Mouse (Mus musculus): ENCODE measurements around the gene Obscn. TPM values are rescaled to one million over a fixed set of nuclear protein-coding genes. Genes with fewer than 3 reads are reported as not detected.

Obscn gene
- polyA plus RNA-seq, 1 experiment from 2014 or later: 2.4 TPM

DNA sequence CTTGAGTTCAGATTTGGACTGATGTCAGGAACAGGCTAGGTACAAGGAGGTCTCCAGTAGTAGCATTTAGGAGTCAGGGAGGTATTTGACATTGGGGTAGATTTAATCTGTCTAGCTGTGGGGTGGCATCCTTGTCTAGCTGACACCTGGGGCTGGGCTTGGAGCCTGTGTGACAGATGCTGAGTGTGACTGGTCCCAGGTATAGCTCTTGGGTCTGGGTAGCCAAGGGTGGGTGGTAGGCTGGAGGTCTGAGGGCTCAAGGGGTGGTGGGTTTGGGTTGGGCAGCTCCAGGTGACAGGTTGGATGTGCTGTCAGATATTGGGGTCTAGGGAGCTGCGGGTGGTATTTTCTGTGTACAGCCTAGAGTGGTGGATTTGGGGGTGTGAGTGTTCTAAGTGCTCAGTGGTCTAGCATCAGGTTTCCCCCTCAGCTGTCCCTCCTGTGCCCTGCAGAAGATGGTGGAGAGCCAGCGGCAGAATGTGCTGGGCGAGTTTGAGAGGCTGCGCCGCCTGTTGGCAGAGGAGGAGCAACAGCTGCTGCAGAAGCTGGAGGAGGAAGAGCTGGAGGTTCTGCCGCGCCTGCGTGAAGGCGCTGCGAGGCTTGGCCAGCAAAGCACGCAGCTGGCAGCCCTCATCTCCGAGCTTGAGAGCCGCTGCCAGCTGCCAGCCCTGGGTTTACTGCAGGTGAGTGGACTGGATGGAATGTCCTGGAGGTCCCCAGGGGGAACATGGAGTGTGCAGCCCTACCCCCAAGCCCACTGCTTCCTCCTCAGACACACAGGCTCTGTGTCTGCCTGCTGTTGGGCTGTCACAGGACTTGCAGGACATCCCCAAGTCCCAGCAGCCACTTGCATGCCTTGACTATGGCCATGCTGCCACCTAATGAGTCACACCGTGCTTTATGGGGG lies 154.4 kb downstream of the Obscn start:
- whole genome bisulfite sequencing: 50% methylated on average over 14 of the region's 14 CpGs
- Histone ChIP-seq H3K27me3 (no peaks in the 10 kb centered on the region), H3K9me3 (replicated peaks) (no peaks in the 10 kb centered on the region), H3K9ac (no peak overlapping the region), H3K36me3 (peaks cover 46% of the 10 kb centered on the region), H3K4me2 (replicated peaks) (no peak overlapping the region), H3K27ac (replicated peaks) (peak overlapping the region; percentile 22; the same call in 1 of the 2 replicates), H3K4me3 (replicated peaks) (no peak overlapping the region), H3K4me1 (peaks cover 35% of the 10 kb centered on the region)
- ATAC-seq (ENCODE audit: insufficient number of reproducible peaks, low FRiP score, low TSS enrichment, low read depth): no peak

GRCm38 (mm10) chr11:58980381-58980990 lies 155.7 kb downstream of the Obscn start:
- ATAC-seq (ENCODE audit: insufficient number of reproducible peaks, low FRiP score, low TSS enrichment, low read depth): no peak
- 46% methylated on average over 5 of the region's 5 CpGs for WGBS
- Histone ChIP-seq H3K27ac (replicated peaks) (no peak overlapping the region), H3K9me3 (replicated peaks) (no peaks in the 10 kb centered on the region), H3K36me3 (peaks cover 33% of the 10 kb centered on the region), H3K27me3 (no peaks in the 10 kb centered on the region), H3K4me1 (peaks cover 36% of the 10 kb centered on the region), H3K9ac (no peak overlapping the region), H3K4me2 (replicated peaks) (peak overlapping the region; percentile 93), H3K4me3 (replicated peaks) (no peak overlapping the region)

GRCm38 (mm10) chr11:58979661-58980060 lies 156.5 kb downstream of the Obscn start:
- no peaks in the 10 kb centered on the region for H3K27me3 ChIP-seq
- peaks cover 25% of the 10 kb centered on the region for H3K36me3 ChIP-seq
- H3K9ac ChIP-seq: 0 out of 2 replicates have a peak overlapping the region, but pooled peaks have one; percentile 87
- H3K4me3 ChIP-seq (replicated peaks): peak overlapping the region; percentile 99
- H3K4me2 ChIP-seq (replicated peaks): peak overlapping the region; percentile 93
- H3K27ac ChIP-seq (replicated peaks): peak overlapping the region; percentile 34; the same call in 1 of the 2 replicates
- H3K9me3 ChIP-seq (replicated peaks): no peaks in the 10 kb centered on the region
- ATAC-seq (ENCODE audit: insufficient number of reproducible peaks, low FRiP score, low TSS enrichment, low read depth): no peak
- peaks cover 36% of the 10 kb centered on the region for H3K4me1 ChIP-seq
- WGBS: 59% methylated on average over 7 of the region's 7 CpGs

GRCm38 (mm10) chr11:58979183-58979582 lies 157.0 kb downstream of the Obscn start:
- Histone ChIP-seq H3K9me3 (replicated peaks) (no peaks in the 10 kb centered on the region), H3K27ac (replicated peaks) (peak overlapping the region; percentile 34; the same call in 1 of the 2 replicates), H3K36me3 (peaks cover 20% of the 10 kb centered on the region), H3K27me3 (no peaks in the 10 kb centered on the region), H3K4me3 (replicated peaks) (peak overlapping the region; percentile 99), H3K9ac (peak overlapping the region; percentile 87), H3K4me1 (peaks cover 36% of the 10 kb centered on the region), H3K4me2 (replicated peaks) (peak overlapping the region; percentile 93)
- no peak for ATAC-seq (ENCODE audit: insufficient number of reproducible peaks, low FRiP score, low TSS enrichment, low read depth)
- WGBS: 65% methylated on average over 3 of the region's 3 CpGs

DNA sequence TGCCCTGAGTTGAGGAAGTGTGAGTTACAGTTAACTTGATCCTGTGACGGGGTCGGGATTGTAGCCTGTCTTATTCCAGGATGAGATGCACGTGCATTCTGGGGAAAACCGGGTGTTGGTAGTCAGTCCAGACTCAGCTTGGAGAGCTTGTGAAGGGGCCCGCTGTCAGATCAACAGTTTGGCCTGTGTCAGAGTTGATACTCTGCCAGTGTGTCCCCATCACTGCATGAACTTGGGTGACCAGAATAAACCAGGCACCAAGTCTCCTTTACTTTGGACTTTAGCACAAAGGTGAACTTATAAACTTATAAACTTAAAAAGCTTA lies 157.5 kb downstream of the Obscn start:
- Histone ChIP-seq H3K4me3 (replicated peaks) (peak overlapping the region; percentile 99), H3K27me3 (no peaks in the 10 kb centered on the region), H3K4me2 (replicated peaks) (peak overlapping the region; percentile 93), H3K9me3 (replicated peaks) (no peaks in the 10 kb centered on the region), H3K27ac (replicated peaks) (peak overlapping the region; percentile 68), H3K9ac (peak overlapping the region; percentile 87), H3K4me1 (peaks cover 36% of the 10 kb centered on the region), H3K36me3 (peaks cover 15% of the 10 kb centered on the region)
- ATAC-seq (ENCODE audit: insufficient number of reproducible peaks, low FRiP score, low TSS enrichment, low read depth): no peak
- WGBS: 1% methylated on average over 5 of the region's 5 CpGs

DNA sequence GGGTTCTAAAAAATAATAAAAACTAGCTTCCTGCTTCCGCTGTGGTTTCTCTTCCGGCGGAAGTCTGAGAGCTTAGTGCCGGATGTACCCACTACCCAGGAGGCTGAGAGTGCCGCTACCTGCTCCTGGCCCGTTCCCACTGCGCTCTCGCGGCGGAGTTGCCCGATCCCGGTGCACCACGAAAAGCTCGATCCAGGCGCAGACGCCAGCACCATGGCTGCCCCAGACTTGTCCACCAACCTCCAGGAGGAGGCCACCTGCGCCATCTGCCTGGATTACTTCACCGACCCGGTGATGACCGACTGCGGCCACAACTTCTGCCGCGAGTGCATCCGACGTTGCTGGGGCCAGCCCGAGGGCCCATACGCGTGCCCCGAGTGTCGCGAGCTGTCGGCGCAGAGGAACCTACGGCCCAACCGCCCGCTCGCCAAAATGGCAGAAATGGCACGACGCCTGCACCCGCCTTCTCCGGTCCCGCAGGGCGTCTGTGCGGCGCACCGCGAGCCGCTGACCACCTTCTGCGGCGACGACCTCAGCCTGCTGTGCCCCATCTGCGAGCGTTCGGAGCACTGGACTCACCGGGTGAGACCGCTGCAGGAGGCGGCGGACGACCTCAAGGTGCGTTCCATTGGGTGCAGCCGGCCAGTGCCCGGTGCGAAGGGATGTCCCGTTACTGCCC lies 158.0 kb downstream of the Obscn start, which contains the start of gene Trim11:
TSS of gene Trim11 (plus strand) at position 67 of the 679 bp plus-strand sequence.
- Histone ChIP-seq H3K27me3 (no peaks in the 10 kb centered on the region), H3K9me3 (replicated peaks) (no peaks in the 10 kb centered on the region), H3K9ac (peak within 1 kb of the TSS; percentile 87), H3K4me1 (peaks cover 36% of the 10 kb centered on the region), H3K27ac (replicated peaks) (peak within 1 kb of the TSS; percentile 68), H3K4me3 (replicated peaks) (peak within 1 kb of the TSS; percentile 99), H3K36me3 (peaks cover 14% of the 10 kb centered on the region), H3K4me2 (replicated peaks) (peak within 1 kb of the TSS; percentile 93)
- ATAC-seq (ENCODE audit: insufficient number of reproducible peaks, low FRiP score, low TSS enrichment, low read depth): peak; percentile 67
- under 1% methylated on average over 64 of the region's 64 CpGs for WGBS

DNA sequence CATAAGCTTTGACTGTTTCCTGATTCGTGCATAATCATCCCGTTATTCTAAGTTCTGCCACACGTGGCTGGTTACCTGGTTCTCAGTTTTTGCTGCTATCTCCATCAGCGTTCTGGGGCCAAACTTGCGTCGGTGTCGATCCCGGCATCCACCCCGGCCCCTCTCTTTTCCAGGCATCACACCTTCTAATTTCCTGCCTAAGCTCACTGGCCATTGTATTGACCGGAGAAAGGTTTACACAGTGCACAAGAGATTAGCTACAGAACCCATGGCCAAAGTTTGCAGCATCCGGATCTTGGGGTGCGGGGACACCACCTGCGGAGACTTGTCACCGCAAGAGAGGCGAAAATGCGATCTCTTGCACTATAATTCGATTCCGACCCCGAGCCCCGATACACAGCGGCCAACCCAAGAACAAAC lies 158.6 kb downstream of the Obscn start:
- H3K4me1 ChIP-seq: peaks cover 36% of the 10 kb centered on the region
- no peak for ATAC-seq (ENCODE audit: insufficient number of reproducible peaks, low FRiP score, low TSS enrichment, low read depth)
- H3K9me3 ChIP-seq (replicated peaks): no peaks in the 10 kb centered on the region

GRCm38 (mm10) chr11:58977150-58977549 lies 159.1 kb downstream of the Obscn start:
- no peak for ATAC-seq (ENCODE audit: insufficient number of reproducible peaks, low FRiP score, low TSS enrichment, low read depth)
- H3K36me3 ChIP-seq: peaks cover 4% of the 10 kb centered on the region
- peaks cover 36% of the 10 kb centered on the region for H3K4me1 ChIP-seq
- peak overlapping the region; percentile 99 for H3K4me3 ChIP-seq (replicated peaks)
- H3K9me3 ChIP-seq (replicated peaks): no peaks in the 10 kb centered on the region
- peak overlapping the region; percentile 93 for H3K4me2 ChIP-seq (replicated peaks)
- H3K27me3 ChIP-seq: no peaks in the 10 kb centered on the region
- H3K27ac ChIP-seq (replicated peaks): no peak overlapping the region
- 0% methylated on average over 29 of the region's 29 CpGs for WGBS
- peak overlapping the region; percentile 87 for H3K9ac ChIP-seq

More for the DNA sequence above, 158.6 kb downstream of the Obscn start:
- Histone ChIP-seq H3K27ac (replicated peaks) (peak overlapping the region; percentile 68), H3K4me3 (replicated peaks) (peak overlapping the region; percentile 99), H3K36me3 (peaks cover 9% of the 10 kb centered on the region), H3K9ac (peak overlapping the region; percentile 87), H3K4me2 (replicated peaks) (peak overlapping the region; percentile 93), H3K27me3 (no peaks in the 10 kb centered on the region)
- under 1% methylated on average over 21 of the region's 21 CpGs for WGBS

DNA sequence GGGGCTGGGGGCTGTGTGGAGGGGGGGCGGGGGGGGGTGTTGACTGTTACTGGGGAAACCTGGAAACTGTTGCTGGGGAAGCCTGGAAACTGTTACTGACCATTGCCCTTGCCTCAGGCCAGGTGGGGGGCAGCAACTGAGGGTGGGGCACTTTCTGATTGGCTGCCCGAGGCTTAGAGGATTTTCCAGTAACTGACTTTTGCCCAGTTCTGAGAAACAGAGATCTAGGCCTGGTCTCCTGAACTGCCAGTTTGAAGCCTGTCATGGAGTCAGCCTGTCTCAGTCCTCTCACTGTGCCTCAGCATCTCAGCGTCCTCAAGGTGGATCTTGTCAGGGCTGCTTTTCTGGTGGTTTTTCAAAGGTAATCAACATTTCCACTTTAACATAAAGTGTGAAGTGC lies 161.8 kb downstream of the Obscn start:
- Histone ChIP-seq H3K4me1 (peaks cover 18% of the 10 kb centered on the region), H3K4me3 (replicated peaks) (no peak overlapping the region), H3K9ac (no peak overlapping the region), H3K27ac (replicated peaks) (no peak overlapping the region), H3K27me3 (no peaks in the 10 kb centered on the region), H3K4me2 (replicated peaks) (no peak overlapping the region), H3K9me3 (replicated peaks) (no peaks in the 10 kb centered on the region), H3K36me3 (peaks cover 9% of the 10 kb centered on the region; the same call in 1 of the 2 replicates)
- WGBS: 85% methylated on average over 3 of the region's 3 CpGs
- no peak for ATAC-seq (ENCODE audit: insufficient number of reproducible peaks, low FRiP score, low TSS enrichment, low read depth)

DNA sequence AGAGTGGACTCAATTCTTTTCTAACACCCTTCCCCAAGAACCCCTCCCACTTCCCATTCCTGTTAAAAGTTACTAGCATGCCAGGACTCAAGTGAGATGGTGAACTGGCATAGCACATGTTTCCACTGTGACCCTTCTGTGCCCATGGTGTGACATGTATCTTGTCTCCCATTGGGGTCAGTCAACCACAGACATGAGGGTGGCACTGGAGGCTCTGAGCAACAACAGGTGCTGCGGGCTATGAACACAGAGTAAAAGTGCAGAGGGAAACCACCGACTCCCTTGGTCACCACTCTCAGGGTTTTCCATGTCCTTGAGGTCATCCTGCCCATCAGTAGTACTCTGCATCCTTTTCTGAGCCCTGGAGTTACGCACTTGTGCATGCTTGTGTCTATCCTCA lies 164.4 kb downstream of the Obscn start:
- H3K27me3 ChIP-seq: no peaks in the 10 kb centered on the region

More for the DNA sequence above, 164.4 kb downstream of the Obscn start:
- Histone ChIP-seq H3K27ac (replicated peaks) (no peak overlapping the region), H3K4me1 (peaks cover under 1% of the 10 kb centered on the region; the same call in 1 of the 2 replicates), H3K4me2 (replicated peaks) (no peak overlapping the region), H3K36me3 (peaks cover 9% of the 10 kb centered on the region; the same call in 1 of the 2 replicates), H3K4me3 (replicated peaks) (no peak overlapping the region), H3K9me3 (replicated peaks) (no peaks in the 10 kb centered on the region), H3K9ac (no peak overlapping the region)
- 90% methylated on average over 3 of the region's 3 CpGs for WGBS
- no peak for ATAC-seq (ENCODE audit: insufficient number of reproducible peaks, low FRiP score, low TSS enrichment, low read depth)
